Mouse (Mus musculus): ENCODE results near the gene Zdhhc14. TPM values are rescaled to one million over a fixed set of nuclear protein-coding genes. Genes with fewer than 3 reads are reported as not detected.

Gene Zdhhc14
- polyA plus RNA-seq, 3 experiments from 2014 or later = 0.21 to 0.36 TPM; not detected in 1

DNA sequence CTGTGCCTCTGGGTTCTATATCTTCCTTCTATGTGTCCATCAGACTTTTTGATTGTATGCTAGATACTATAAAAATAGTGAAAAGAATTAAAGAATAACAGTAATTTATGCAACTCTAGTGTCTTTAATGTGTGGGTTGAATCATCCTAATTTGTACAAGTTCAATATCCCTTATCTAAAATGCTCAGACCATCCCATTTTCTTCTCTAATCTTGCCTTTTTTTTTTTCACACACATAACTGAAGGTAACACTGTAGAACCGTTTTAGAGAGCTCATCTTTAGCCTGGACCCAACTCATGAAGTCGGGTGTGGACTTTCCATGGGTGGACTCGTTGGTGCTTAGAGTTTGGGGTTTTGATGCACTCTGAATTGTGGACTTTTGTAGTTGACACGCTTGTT is 12.6 kb downstream of the Zdhhc14 start:
- no peak for ATAC-seq

DNA sequence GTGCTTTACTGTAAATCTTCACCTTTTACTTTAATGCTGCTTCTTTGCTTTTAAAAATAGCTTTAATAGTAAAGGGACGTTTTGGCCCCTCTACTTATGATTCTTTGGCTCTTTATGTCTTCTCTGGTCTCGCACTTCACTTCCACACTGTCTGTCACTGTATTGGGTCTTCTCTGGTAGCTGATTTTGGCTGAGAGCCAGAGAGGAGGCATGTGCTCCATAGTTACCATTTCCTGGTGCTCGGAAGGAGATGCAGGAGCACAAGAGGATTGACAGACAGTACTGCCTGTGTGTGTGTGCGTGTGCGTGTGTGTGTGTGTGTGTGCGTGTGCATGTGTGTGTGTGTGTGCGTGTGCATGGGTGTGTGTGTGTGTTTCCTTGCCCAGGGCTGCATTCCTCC is 14.2 kb downstream of the Zdhhc14 start:
- no peak for ATAC-seq

DNA sequence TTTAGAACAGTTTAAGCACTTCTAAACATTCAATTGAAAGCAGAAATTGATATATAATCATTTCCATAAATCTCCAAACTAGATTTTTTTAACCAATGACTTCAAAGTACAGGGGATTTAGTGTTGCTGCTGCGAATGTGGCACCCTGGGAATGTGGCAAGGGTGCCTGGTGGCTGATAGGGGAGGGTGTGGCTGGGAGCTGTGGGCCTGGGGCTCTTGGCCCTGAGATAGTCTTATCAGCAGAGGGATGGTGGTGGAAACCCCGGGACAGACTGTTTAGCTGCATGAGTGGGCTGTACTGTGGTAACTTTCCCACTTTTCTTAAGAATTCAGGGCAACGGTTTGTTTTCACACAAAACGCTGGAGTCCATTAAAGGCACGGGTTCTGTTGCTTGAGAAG is 14.6 kb downstream of the Zdhhc14 start:
- ATAC-seq = no peak

DNA sequence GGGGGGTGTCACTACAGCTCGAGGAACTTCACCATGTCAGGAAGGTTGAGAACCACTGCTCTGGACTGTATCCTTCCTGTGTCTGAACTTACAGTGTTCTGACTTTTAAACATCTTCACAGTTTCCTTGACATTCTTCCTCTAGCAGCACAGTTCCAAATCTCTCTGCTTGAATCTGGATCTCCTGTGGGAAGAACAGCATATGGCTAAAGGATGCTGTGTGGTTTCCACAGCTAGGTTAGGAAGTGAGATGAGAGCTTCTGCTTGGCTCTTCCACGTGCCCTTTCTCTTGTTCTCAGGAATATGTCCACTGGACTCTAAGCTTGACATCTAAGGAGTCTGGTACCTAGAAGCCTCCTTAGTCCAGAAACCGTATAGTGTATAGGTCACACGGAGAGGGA is 15.7 kb downstream of the Zdhhc14 start:
- ATAC-seq = no peak

DNA sequence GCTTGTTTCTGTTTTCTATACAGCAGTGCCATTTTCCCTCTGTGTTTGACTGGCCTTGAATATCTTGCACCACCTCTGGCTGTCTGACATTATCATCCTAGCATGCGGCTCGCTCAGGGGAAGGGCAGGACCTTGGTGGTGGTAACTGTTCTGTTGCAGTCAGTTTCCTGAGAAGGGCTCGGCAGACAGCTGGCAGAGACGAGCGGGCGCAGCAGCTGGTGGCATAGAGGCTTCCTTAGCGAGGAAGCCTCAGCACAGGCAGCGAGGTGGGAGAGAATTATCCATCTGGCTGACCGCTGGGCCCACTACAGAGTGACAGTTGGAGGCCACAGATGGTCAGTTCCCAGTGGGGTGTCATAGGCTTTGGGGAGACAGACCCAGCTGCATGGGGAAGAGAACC is 18.2 kb downstream of the Zdhhc14 start:
- ATAC-seq = no peak

DNA sequence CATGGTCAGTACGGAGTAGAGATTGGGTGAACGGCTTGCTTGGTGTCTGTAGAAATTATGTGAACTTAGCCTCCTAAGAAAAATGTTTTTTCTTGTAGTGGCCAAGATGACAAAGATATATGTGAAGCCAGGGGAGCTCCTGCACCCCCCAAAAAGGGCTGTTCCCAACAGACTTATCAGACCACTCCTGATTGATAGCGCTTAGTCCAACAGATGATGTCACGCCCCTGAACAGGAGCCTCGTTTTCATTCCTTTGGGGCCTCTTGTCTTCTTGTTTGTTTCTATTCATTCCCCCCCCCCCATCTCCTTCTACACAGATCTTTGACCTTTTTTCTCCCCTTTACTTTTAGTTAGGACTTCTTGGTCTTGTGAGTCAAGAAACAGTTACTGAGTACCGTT is 19.4 kb downstream of the Zdhhc14 start:
- ATAC-seq = no peak

DNA sequence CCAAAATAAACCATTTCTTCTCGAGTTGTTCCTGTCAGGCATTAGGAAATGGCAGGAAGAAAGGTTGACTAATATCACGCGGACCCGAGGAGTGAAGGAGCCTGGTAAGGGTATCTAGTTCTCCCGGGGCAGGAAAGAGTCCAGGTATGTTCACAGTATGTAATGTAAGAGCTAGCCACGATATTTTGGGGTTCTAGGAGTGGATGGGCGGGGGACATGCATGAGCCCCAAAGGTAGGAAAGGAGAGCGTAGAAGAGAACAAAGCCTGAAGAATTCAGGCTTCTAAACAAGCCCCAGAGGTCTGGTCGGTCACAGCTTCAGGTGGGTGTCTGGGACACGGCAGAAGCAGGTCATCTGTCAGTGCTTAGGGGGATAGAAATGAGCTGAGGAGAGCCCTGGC is 27.1 kb downstream of the Zdhhc14 start:
- no peak for ATAC-seq

DNA sequence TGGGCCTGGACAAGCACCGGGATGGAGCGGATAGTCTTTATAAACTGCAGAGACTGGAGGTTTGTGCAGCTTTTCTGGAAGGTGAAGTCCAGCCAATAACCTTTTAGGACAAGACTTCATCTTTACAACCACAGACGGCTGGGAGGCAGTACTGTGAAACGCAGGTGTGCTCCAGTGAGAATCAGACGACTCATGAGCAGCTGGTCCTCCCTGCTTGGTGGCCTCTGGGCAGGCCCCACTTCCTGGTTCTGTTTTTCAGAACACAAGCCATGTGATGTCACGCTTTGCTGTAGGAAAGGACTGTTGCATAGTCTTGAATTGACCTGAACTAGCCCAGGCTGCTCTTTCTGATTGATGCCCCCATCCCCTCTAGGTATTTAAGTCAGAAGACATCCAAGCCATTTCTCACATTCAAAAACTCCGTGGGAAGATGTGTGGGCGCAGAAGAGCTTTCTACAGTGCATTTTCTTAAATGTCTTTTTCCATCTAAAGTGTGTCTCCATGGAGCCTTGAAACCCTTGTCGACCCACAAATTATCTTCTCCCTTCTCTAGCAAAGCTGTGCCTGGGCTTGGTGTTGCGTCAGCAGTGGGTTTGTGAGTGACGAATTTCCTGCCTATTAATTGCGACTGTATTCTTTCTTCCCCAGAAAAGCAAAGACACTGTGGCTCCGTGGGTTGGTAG is 27.7 kb downstream of the Zdhhc14 start:
- ATAC-seq = no peak

DNA sequence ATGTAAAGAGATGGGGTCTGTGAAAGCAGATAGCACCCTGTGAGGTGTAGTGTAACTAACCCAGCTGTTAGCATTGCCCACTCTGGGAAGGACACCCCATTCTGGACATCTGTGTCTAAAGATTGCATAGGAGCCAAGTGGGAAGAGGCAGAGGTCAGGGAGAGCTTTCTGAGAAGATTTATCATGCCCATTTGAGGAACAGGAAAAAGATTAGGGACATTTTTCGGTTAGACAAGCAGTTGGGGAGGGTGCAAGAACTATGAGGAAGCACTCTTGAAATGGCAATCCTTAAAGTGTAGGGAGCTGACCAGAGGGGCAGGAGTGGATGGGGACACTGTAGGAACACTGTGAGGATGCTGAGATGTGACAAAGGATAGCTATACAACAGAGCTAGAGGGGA is 29.2 kb downstream of the Zdhhc14 start:
- no peak for ATAC-seq

DNA sequence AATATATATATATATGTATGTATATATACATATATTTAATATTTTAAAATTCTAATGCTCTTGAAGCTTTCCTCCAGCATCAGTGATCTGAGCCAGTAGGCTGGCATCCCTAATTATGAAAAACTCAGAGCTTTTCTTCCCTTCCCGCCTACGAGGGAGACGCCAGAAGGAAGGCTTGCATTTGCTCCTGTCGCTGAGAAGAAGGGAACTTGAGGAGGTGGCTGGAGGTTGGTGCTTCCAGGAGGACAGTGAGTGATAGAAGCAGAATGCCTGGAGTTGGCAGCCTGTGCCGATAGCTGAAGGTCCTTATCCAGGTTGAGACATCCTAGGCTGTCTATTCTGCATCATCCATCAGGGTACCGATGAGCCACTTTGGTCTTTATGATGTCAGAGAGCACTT is 37.2 kb downstream of the Zdhhc14 start:
- no peak for ATAC-seq

DNA sequence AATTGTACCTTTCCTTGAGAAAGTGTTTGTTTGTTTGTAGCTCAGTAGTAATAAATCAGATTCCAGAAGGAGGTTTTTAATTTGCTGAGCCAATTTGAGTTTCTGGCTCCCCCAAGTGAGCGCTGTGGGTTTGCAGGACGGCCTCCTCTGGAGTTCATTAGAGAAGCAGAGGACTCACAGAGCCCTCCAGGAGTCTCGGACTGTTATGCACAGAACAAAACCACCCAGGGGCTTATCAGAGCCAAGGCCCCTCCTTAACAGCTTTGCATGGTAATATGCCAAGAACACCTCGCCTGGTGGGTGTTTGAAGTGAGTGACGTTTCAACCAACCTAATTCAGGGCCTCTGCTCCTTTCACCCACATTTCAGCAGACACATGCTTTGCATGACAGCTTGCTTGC is 40.5 kb downstream of the Zdhhc14 start:
- no peak for ATAC-seq

DNA sequence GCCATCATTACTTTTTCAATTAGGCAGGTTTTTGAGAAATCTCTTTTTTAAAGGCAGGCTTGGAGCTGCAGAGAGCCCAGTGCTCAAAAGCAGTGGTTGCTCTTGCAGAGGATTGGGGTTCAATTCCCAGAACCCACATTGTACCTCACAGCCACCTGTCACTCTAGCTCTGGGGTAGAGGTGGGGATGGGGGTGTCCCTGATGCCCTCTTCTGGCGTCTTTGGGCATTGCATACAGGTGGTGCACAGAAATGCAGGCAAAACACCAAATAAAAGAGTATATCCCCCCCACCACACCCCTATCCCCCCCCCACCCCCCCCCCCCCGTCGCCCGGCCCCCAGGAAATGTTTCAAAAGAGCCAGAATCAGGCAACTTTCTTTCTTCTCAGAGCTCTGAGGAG is 43.0 kb downstream of the Zdhhc14 start:
- ATAC-seq = no peak

DNA sequence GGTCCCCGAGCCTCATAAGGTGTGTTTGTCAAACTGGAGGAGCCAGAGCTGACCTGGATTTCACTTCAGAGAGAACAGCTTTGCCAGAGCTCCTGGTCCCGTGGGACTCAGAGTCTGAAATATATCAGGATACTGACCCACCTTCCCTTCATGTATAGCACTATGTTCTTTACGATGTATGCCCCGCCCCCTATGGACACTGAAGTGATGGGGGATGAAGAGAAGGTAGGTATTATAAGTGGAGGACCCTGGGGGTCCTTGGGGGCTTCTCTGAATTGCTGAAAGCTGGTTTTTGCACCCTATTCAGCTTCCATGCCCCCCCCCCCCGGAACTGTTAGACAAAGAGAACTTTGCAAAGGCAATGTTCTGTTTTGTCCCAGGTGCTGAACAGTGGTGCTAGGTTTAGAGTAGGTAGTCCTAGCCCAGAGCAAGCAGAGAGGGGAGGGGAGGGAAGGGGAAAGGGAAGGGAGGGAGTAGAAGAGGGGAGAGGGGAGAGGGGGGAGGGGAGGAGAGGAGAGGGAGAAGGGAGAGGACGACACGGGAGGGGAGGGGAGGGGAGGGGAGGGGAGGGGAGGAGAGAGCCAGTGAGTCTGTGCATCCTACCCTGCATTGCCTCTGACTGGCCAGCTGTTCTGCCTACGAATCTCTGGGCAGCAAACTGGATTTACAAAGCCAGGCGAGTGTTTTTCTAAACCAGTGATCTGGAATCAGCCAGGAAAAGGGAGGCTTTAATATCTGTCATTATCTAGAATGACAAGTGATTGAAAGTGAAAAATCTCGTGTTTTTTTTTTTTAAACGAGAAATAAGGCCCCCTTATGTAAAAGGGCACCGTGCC is 44.1 kb downstream of the Zdhhc14 start:
- ATAC-seq = no peak

DNA sequence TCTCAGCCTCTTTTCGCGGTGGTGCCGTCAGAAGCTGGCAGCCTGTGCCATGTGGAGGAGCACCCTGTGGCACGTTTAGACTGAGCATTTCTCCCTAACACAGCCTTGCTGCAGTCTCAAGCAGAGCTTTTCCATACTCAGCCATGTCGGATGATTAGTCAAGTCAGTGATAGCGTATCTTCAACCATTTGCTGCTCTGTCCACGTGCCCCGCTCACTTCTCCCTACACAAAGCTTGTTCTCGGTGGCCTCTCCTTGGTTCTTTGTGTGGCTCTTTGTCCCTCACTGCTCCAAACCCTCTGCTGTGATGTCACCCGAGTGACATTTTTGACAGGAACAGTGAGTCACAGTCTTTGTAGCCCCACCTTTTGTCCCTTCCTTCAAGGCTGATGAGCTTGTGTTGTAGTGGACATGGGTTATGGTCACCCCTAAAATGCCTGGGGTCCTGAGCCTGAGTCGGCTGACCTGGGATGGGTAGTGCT is 44.8 kb downstream of the Zdhhc14 start:
- no peak for ATAC-seq

DNA sequence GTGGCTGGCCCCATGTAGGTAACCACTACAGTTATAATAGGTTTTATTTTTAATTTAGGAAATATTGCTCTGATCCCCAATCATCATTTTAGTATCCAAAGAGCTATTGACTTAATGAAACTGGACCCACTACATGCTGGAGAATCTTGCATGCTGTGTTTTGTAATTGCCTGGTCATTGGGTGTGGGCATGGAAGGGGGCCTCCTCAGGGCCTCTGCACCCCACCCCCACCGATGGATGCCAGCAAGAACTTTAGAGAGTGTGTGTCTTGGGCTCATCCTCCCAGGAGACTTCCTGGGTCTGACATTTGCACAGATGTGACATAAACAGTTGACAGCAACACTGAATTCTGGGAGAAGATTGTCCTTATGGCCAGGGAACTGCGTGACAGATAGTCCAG is 49.8 kb downstream of the Zdhhc14 start:
- ATAC-seq = no peak

DNA sequence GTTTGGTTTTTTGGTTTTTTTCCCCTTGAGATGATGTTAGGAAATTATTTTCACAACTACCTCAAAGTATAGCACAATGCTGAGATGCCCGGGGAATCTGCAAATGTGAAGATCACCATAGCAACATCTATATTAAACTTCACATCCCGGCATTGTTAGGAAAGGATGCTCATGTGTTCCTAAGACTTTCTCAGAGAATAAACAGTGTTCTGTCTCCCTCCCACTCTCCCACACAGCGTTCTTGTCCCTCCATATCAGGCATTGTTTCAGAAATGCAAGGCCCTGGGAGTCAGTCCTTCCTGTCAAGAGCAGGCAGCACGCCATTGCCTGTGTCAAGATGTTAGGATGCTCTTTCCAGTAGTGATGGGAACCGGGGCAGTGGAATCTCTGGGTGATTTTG is 51.7 kb downstream of the Zdhhc14 start:
- ATAC-seq = no peak

DNA sequence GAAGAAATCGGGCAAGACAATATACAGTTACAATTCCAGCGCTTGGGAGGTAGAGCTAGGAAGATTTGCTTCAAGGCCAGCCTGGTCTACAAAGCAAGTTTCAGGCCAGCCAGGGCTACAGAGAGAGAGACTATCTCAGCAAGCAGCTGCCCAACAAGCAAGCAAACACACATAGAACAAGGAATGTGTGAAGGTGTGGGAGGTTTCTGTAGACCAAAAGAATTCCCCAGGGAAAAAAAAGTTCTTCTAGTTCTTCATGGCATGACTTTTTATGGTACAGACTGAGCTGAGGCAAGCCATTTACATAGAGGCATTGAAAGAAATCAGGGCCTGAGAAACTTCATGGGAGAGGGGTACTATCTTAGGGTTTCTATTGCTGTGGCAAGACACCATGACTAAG is 52.7 kb downstream of the Zdhhc14 start:
- no peak for ATAC-seq

DNA sequence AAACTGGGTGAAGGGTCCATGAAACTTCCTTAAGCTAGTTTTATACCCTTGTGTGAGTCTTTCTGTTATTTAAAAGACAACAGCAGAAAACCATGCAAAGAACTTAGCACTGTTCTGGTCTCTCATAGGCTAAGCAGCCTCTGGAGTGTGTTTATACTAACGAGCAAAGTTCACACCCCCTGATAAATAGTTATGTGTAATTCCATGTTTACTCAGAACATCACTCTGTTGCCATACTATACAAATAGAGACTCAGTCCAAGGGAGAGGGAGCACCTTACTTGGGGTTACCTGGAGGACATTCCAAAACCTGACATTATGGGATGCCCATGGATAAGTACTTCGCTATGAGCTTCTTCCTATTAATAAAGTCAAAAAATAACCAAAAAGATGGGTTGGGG is 56.2 kb downstream of the Zdhhc14 start:
- ATAC-seq = no peak

DNA sequence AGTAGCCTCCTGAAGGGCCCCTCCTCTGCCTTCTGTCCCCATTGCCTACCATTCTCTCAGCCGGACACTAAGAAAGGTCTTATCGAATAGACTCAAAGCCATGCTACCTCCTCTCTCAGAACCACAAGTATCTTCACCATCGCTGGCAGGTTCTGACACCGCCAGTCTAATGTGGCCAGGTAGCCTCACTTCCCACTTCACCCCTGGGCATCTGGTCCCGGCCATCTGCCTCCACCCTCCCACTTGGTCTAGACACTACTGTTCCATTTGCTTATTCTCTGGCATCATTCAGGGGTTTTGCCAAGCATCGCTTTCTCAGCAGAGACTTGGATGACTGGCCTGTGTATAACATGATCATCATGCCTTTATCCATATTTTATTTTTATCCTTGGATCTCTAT is 57.1 kb downstream of the Zdhhc14 start:
- ATAC-seq = no peak

DNA sequence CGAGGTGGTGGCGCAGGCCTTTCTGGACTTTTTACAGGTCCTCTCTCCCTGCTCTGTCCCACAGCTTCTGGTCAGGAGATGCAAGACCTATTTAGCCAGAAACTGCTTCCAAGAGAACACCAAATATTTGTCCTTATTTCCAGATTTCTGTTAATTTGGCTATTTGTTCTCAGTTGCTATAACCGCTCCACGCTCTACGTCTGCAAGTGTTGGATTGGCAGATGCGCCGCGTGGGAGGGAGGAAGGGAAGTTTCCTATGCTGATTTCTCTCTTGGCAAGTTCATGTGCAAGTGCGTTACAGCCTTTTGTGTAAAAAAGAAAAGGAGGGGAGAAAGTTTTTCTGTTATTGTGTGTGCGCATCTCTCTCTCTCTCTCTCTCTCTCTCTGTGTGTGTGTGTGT is 58.1 kb downstream of the Zdhhc14 start:
- no peak for ATAC-seq

DNA sequence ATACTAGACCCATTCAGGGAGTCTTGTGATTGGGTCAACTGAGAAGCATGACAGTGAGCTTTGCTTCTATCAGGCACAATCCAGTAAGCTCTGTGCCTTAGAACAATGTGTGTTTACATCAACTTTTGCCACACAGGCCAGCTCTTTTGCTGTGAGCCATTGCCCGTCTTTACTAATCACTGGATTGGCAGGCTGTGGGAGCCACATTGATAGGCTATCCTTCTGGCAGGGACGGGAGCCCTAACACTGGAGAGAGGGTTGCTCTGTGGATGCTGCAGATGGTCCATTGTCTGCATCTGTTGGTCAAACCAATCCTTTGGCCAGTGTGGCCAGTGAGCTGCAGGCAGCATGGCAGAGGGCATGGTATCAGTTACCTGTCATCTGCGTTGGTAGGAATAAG is 58.8 kb downstream of the Zdhhc14 start:
- ATAC-seq = no peak

DNA sequence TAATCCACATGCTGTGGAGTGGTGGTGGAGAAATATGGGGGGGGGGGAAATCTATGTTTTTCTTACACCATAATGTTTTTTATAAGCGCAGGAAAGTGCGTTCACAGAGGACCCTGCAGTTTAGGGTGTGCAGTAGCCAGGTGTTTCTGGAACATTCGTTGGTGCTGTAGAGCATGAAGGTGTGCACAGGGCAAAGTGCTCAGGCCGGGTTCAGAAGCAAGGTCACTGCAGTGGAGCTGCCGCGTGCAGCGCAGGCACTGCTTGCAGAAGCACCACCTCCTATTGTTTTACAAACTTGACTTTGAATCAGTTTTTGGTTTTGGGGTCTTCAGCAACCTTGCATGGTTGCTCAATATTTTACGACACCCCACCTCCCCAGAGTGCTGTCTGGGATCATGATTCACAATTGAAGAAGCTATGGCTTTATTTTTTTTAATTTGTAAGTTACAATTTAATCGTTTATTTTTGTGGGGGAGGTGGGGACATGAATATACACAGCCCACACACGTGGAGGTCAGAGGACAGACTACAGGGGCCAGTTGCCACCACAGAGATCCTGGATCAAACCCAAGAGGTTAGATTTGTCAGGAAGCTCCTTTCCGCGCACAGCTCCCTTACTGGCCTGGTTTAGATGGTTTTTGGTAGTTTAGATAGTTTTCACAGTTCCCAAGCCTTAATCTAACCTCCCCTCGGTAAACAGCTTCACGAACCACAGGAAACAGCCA is 59.8 kb downstream of the Zdhhc14 start:
- no peak for ATAC-seq

DNA sequence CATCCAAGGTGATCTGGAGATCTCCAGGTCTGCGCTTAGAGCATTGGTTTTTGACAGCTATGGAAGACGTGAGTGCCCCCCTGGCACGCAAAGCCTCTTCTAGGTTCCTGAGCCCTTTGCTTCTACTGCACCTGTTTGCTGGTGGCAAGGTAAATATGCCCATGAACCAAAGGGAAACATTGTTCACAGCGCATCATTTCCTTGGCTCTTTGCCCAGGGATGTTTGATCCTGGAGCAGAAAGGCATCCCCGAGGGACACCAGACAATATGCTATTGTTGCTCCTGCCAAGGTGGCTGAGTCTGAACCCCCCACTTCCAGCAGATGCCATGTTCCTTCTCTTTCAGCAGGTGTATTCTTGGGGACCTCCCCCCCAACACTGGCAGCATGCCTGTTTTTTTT is 61.2 kb downstream of the Zdhhc14 start:
- no peak for ATAC-seq

DNA sequence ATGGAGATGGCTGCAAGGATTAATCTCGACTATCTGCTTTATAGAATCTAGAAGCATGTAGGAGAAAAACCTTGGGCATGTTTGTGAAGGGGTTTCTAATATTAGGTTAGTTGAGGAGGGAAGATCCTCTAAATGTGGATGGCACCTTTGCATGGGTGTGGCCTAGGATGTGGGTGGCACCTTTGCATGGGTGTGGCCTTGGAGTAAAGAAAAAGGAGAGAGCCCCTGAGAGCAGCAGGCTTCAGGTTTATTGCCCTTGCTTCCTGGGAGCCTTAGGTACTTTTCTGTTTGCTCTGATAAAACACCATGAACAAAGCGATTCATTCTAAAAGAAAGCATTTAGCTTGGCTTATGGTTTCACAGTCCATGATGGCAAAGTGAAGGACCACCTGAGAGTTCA is 62.2 kb downstream of the Zdhhc14 start:
- no peak for ATAC-seq
